Mouse (Mus musculus) CD8-positive naive resting alpha-beta T cell, adult 2 months (primary cell): ENCODE measurements around the gene Otogl.

Source experiments
- DNase-seq, 2 experiments: peaks; one replicate each; pipeline ENCODE4 v3.0.0; 2022; ENCODE audit warnings: low read depth in 2 of 2, low spot score in 2 of 2

Gene Otogl

GRCm38 (mm10) chr10:107912084-107912573, at the start of gene Otogl:
Otogl (minus strand) TSS chr10:107912134.
- no peak for DNase-seq

GRCm38 (mm10) chr10:107956588-107956987, 44.7 kb upstream of the Otogl start:
- DNase-seq, result no peak

- DNase-seq, result no peak
These were observed 42.5 kb upstream of the Otogl start for GRCm38 (mm10) chr10:107954444-107954843.

DNA sequence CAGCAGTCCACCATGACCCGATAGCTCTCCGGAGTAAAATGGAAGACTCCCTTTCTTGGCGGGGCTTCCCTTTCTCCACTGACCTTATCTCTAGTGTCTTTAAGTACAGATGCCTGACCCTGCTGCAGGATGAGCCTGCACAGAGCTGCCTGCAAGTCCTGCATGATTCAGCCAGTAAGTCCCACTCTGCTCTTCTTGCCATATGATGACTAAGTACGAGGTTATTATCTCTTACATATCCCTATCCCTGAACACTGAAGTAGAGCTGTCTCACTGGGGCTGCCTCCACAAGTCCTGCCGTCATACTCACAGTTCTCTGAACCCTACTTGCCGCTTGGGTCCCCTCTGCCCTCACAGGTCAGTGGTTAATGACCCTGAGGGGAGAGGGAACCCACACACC, 39.7 kb upstream of the Otogl start:
- DNase-seq, result no peak

DNA sequence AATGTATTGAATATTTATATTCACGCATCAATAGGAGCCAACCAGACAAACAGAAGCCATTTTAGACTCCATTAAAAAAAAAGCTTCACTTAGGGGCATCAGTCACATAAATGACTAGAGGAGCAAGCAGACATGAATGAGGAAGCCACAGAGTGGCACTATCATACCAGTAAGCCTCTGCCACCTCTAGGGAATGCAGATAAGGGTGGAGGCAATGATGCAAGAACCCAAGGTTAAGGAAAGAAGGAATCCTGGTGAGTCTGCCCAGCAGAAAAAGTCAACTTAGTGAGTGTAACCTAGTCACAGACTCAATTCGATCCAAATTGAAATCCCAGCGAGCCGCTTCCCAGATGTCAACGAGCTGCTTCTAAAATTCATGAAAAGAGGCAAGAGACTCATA, 38.0 kb upstream of the Otogl start:
- no peak for DNase-seq

DNA sequence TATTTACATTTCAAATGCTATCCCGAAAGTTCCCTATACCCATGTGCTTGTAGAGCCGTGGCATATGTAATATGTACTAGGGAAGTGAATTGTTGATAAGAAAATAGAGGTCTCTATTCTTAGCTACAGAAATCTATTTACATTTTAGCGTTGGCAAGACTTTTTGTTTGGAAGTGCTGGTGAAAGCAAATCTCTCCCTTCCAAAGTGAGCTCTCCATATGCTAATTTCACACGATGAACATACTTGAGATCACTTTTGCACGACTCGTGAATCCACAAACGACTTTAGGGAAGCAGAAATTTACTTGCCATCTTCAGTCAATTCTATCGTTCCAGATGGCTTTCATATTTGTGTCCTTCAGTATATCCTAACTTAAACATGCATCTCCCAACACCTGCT, 36.7 kb upstream of the Otogl start:
- DNase-seq, result no peak

DNA sequence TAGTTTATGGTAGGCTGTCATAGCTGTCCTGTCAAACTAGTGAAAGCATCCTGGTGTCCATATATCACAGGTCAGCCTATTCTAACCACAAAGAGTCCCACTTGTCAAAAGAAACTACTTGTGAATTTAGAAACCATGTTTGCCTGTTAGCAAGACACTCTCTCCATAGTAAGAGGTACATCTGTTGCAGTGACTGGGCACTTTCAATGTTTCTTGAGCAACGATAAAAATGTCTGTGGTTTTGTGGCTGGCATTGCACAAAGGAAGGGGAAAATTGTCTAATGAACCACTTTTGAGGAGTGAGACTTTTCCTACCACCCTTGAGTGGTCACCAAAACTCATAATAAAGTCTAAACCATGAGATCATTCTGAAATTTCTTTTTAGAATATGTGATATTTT, 36.1 kb upstream of the Otogl start:
- no peak for DNase-seq

DNA sequence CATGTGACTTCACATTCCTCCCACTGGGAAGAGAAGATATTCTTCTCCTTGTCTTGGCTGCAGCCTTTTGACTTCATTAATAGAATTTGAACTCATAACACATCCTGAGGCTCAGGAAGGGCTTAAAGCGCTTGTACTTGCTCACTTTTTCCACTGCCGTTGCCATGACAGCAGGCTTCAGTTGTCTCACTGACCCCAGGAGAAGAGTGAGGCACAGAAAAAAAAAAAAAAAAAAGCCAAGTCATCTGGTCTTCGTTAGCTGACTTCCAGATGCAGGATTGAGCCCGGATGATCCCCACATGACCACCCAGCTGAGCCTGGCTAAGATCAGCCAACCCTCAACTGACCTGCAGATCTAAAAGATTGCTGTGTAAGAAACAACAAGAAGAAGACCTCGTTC, 34.4 kb upstream of the Otogl start:
- DNase-seq, result no peak

DNA sequence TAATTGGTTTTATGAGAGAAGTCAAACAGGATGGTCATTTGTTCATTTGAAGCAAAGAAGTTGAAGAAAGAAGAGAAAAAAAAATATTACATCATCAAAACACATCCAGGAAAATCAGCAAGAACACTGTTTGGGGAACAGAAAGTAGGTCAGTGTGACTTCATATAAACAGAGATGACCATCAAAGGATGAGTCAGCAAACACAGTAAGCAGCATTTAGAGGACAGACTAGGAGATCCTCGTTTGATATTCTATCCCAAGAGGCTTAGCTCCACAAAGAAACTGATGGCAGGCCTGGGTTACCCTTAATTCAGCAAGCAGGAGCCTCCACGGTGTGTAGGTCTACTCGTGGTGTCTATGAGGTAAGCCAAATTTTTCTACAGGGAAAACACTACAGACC, 31.9 kb upstream of the Otogl start:
- DNase-seq, result no peak

DNA sequence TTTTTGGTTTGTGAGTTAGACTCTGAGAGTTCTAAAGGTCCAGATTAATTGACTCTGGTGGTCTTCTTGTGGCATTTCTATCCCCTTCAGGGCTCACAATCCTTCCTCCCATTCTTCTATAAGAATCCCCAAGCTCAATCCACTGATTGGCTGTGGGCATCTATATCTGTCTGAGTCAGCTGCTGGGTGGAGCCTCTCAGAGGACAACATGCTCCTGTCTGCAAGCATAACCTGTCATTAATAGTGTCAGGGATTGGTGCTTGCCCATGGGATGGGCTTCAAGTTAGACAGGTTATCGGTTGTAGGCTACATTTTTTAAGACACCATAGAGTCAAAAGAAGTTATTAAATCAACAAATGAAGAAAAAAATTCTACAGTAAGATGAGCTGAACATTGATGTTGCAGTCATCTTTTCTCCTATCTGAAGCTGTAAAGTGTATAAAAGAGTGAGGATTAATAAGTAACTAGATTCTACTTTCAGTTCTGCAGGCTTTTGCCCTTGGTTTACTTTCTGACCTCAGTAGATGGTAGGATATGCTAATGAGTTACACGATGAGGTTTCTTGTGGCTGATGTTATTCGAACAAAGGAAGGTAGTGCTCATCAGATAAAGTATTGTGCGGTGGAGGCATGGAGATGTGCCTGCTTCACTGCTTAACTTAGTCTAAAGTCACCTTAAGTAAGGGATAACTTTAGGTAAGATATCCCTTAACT, 29.4 kb upstream of the Otogl start:
- no peak for DNase-seq

- DNase-seq, result no peak
These were observed 28.4 kb upstream of the Otogl start for GRCm38 (mm10) chr10:107940302-107940701.

- DNase-seq, result no peak
These were observed 27.9 kb upstream of the Otogl start for GRCm38 (mm10) chr10:107939821-107940220.

DNA sequence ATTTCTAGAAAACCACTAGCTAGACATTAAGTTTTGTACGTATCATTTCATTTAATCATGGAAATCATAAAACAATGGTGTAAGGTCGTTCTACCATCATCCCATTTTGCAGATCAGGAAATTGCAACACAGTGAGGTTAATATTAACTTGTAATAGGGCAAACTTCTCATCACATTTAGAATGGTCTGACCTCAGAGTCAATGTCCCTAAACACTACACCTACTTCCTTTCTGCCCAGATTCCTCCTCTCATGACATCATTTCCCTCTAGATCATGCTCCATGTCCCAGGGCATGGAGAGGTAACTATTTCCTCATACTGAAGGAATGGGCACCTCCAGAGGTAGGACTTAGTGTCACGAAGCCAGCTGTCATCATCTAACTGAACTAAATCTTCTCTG, 22.1 kb upstream of the Otogl start:
- DNase-seq, result no peak

DNA sequence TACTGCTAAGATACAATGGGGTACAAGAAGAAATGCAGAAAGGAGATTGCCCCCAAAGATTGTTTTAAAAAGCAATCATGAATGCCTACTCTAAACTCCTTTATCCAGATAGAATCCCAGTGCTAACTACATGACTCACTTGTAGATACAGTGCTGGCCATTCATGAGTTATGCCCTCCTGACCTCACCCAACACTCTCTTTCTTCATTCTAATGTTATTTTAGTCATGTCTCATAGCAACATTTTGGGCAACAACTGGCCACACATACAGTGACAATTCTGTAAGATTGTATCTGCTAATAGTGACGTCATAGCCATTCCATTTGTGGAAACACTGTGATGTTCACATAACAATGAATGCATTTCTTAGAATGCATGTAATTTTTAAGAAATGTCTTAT, 21.6 kb upstream of the Otogl start:
- DNase-seq, result no peak

DNA sequence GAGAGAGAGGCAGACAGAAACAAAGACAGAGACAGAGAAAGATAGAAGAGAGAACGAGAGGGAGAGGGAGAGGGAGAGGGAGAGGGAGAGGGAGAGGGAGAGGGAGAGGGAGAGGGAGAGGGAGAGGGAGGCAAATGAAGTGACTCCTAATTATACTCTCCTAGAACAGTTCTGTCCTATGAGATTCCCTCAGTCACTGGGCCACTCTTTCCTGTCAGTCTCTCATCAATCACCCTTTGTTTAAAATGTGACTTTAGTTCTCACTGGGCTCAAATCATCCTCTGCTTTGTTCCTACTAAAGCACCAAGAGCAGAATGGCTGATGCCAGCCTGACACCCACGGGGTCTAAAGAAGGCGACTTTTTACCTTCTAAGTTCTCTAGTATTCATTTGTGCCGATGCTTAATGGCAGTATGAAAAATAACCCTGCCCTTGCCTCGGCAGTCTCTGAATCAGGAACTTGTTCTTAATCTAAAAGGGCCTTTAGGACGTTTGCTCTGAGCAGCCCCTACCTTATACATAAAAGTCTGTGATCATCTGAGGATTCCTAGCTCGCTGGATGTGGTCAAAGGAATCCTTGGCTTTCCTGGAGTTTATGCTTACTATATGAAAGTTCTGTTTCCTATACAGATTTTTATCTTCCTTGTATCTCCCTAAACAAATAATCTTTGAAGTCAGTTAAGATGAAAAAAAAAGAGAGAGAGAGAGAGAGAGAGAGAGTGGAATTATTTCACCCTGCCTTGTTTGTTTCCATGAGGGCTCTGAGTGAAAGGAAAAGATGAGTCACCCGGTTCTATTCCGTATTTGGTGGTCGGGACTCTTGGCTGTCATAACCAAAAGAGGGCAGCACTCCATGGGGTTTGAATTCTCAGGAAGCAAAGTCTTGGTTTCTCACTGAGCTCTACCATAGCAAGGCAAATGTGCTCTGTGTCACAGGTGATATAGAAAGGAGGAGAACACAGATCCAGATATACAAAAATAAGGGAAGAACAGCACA, 20.2 kb upstream of the Otogl start:
- DNase-seq, result no peak

- DNase-seq, result no peak
These were observed 18.6 kb upstream of the Otogl start for GRCm38 (mm10) chr10:107930471-107931021.

DNA sequence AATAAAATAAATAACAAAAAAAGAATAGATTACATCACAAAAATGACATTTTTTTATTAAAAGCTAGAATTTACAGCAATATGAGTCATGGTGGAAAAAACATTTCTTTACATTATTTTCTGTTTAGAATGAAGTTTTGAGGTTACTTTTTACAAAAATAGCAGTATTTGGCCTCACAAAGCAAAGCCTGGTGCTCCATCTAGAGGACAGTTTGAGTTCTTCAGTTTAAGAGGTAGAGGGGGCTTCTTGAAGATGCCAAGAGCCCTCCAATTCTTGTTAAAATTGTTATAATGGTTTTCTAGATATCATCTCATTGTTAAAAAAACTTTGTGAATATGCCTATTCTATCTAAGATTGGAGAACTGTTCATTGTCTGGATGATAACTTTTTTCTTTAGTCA, 13.4 kb upstream of the Otogl start:
- no peak for DNase-seq

- DNase-seq, result no peak
These were observed 11.9 kb upstream of the Otogl start for GRCm38 (mm10) chr10:107923860-107924259.

DNA sequence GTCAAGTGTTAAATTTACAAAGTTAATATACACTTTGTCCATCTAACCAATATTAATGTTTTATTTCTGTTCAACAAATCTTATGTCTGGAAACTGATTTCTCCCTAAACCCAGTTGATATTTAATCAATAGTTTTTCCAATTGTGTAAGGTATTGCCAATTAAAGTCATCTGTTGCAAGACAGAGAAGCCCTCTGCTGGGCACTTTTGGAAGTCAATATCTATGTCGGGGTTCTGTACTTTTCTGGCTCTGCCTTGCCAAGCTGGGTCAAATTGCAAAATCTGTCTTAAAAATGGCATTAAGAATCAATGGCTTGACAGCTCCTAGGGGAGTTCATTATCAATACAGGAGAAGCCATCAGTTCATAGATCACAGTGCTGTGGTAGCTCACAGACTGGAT, 10.8 kb upstream of the Otogl start:
- DNase-seq, result no peak

DNA sequence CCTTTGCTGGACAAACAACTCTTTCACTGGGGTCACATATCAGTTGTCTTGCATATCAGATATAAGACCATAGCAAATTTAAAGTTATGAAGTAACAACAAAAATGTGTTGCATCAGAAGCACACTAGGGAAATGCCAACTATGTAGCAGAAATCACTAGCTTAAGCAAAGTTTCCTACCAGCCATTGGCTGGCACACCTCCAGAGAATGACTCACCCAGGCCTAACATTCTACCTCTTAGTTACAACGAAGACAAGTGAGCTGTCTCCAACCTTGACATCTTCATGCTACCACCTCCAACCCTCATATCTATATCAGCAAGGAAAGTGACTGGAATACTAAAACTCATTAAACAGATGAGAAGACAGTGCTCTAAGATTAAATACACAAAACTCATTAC, 9.6 kb upstream of the Otogl start:
- DNase-seq, result no peak

GRCm38 (mm10) chr10:107921134-107921533, 9.2 kb upstream of the Otogl start:
- DNase-seq, result no peak

- DNase-seq, result no peak
These were observed 1.1 kb upstream of the Otogl start for GRCm38 (mm10) chr10:107913013-107913412.
